Mouse (Mus musculus) midbrain, embryonic 11.5 days (tissue): ENCODE measurements at regions not wholly inside any gene's neighbourhood (a gene's known extent, or its start where the extent isn't known, plus 50 kb on each side); places are given as distances from the start of the nearest gene placed in this dataset.

Source experiments
- ATAC-seq: fragments of 200-750 bp; cut with Nextera tagmentation; 2 replicates; pipeline ENCODE4 v1.8.0; 2017; ENCODE audit warnings: moderate TSS enrichment, moderate library complexity; ENCODE audit not compliant: low FRiP score
- DNase-seq: peaks from one replicate; pipeline ENCODE4 v3.0.0; 2015; ENCODE audit warnings: low spot score; ENCODE audit errors: missing footprints
- H3K27ac ChIP-seq: fragments of 300-500 bp; sonication (generic); 2 replicates; pipeline ENCODE4 v1.5.1; 2014; ENCODE audit warnings: low read depth, low read length
- H3K27me3 ChIP-seq: fragments of 300-500 bp; sonication (generic); 2 replicates; pipeline ENCODE4 v1.6.1; 2014; ENCODE audit warnings: mild to moderate bottlenecking, low read length, moderate library complexity, mixed read lengths; ENCODE audit not compliant: control insufficient read depth, insufficient read depth
- H3K36me3 ChIP-seq: fragments of 300-500 bp; sonication (generic); 2 replicates; pipeline ENCODE4 v1.6.1; 2014; ENCODE audit warnings: mild to moderate bottlenecking, low read length, moderate library complexity, mixed read lengths; ENCODE audit not compliant: control insufficient read depth, insufficient read depth
- H3K4me1 ChIP-seq: fragments of 300-500 bp; sonication (generic); 2 replicates; pipeline ENCODE4 v1.6.1; 2014; ENCODE audit warnings: low read length; ENCODE audit not compliant: control insufficient read depth, insufficient read depth
- H3K4me2 ChIP-seq: fragments of 300-500 bp; sonication (generic); 2 replicates; pipeline ENCODE4 v1.6.1; 2014; ENCODE audit warnings: mild to moderate bottlenecking, moderate library complexity
- H3K4me3 ChIP-seq: fragments of 300-500 bp; sonication (generic); 2 replicates; pipeline ENCODE4 v1.5.1; 2014; ENCODE audit warnings: low read depth, low read length
- H3K9ac ChIP-seq: fragments of 300-500 bp; sonication (generic); 2 replicates; pipeline ENCODE4 v1.6.1; 2014; ENCODE audit warnings: low read length
- H3K9me3 ChIP-seq: fragments of 300-500 bp; sonication (generic); 2 replicates; pipeline ENCODE4 v1.6.1; 2016; ENCODE audit warnings: low read length; ENCODE audit not compliant: control insufficient read depth
- WGBS: fragments of 180-500 bp; shearing (Covaris S2); extraction: QIAGEN DNeasy Blood & Tissue Kit; methylation state at CpG from one replicate; pipeline ENCODE4 v1.1.7; 2014; 5-methylcytosine and 5-hydroxymethylcytosine counted together

DNA sequence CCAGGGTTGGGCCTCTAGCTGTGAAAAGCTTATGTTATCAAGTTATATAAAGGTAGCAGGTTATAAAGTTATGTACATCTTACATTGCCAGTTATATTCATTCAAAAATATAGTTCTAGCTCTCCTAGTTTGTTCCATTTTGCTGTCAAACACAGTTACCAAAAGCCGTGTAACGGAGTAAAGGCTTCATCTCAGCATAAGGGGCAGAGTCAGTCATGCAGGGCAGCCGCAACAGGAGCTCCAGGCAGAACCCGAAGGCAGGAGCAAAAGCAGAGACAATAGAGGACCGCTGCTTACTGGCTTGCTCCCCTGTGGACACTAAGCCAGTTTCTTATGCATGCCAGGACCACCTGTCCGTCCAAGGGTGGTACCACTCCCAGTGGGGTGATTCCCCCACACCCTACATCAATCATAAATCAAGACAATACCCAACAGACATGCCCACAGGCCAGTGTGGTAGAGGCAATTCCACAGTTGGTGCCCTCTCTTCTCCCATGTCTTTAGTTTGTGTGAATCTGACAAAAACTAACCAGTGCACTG is 67.7 kb upstream of the Vamp9 start:
- no peak overlapping the region for H3K9ac ChIP-seq
- 47% methylated on average over 6 of the region's 6 CpGs for WGBS
- no peak for ATAC-seq

GRCm38 (mm10) chr5:99839661-99840060 is 66.4 kb upstream of the Vamp9 start:
- no peak overlapping the region for H3K4me2 ChIP-seq
- H3K9ac ChIP-seq, result no peak overlapping the region
- H3K4me3 ChIP-seq, result no peak overlapping the region
- H3K27ac ChIP-seq, result no peak overlapping the region
- ATAC-seq (no peak), DNase-seq (peak; percentile 57)
- H3K4me1 ChIP-seq, result no peaks in the 10 kb centered on the region
- H3K9me3 ChIP-seq, result no peaks in the 10 kb centered on the region
- H3K27me3 ChIP-seq, result no peaks in the 10 kb centered on the region
- no peaks in the 10 kb centered on the region for H3K36me3 ChIP-seq
- WGBS, result 91% methylated on average over 11 of the region's 11 CpGs

More for the DNA sequence above, 67.7 kb upstream of the Vamp9 start:
- no peaks in the 10 kb centered on the region for H3K36me3 ChIP-seq
- no peaks in the 10 kb centered on the region for H3K9me3 ChIP-seq
- H3K4me2 ChIP-seq, result no peak overlapping the region
- H3K27ac ChIP-seq, result no peak overlapping the region
- H3K4me1 ChIP-seq, result no peaks in the 10 kb centered on the region
- H3K4me3 ChIP-seq, result no peak overlapping the region
- DNase-seq, result peak; percentile 75
- H3K27me3 ChIP-seq, result no peaks in the 10 kb centered on the region

GRCm38 (mm10) chr5:99840884-99841283 is 65.2 kb upstream of the Vamp9 start:
- Histone ChIP-seq H3K4me3 (no peak overlapping the region), H3K36me3 (no peaks in the 10 kb centered on the region), H3K27ac (no peak overlapping the region), H3K27me3 (no peaks in the 10 kb centered on the region), H3K9me3 (no peaks in the 10 kb centered on the region), H3K4me2 (no peak overlapping the region), H3K9ac (no peak overlapping the region), H3K4me1 (no peaks in the 10 kb centered on the region)
- 91% methylated on average over 9 of the region's 9 CpGs for WGBS
- DNase-seq, result no peak
- no peak for ATAC-seq

GRCm38 (mm10) chr5:99845565-99846255 is 60.3 kb upstream of the Vamp9 start:
- Histone ChIP-seq H3K4me2 (no peak overlapping the region), H3K4me3 (no peak overlapping the region), H3K27me3 (no peaks in the 10 kb centered on the region), H3K36me3 (no peaks in the 10 kb centered on the region), H3K9me3 (no peaks in the 10 kb centered on the region), H3K4me1 (no peaks in the 10 kb centered on the region), H3K27ac (no peak overlapping the region), H3K9ac (no peak overlapping the region)
- ATAC-seq (no peak), DNase-seq (peak; percentile 66)
- 77% methylated on average over 11 of the region's 11 CpGs for WGBS

- WGBS, result 87% methylated on average over 17 of the region's 17 CpGs
- Histone ChIP-seq H3K27me3 (no peaks in the 10 kb centered on the region), H3K4me1 (no peaks in the 10 kb centered on the region), H3K4me3 (no peak overlapping the region), H3K27ac (no peak overlapping the region), H3K4me2 (no peak overlapping the region), H3K36me3 (no peaks in the 10 kb centered on the region), H3K9me3 (no peaks in the 10 kb centered on the region), H3K9ac (no peak overlapping the region)
- DNase-seq (no peak), ATAC-seq (no peak)
Measured at GRCm38 (mm10) chr5:99848158-99848988, 57.7 kb upstream of the Vamp9 start.

DNA sequence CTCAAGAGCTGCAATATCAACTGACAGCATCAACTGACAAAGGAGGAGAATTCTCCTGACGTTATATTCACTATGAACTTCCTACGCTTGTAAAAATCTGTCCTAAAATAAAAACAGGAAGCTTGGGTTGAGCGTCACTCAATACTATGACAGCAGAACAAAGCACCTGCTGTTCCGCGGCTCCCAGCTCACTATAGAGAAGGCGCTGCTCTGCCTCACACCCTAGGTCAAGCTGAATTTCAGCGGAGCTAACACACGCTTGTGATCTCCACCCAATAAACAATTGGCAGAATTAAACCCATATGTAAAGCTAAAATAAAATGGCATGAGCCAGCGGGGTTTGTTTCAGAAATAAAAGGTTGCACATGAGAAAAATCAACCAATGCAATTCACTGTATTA is 57.1 kb upstream of the Vamp9 start:
- DNase-seq (no peak), ATAC-seq (no peak)
- no peaks in the 10 kb centered on the region for H3K9me3 ChIP-seq
- H3K27me3 ChIP-seq, result no peaks in the 10 kb centered on the region
- H3K4me1 ChIP-seq, result no peaks in the 10 kb centered on the region
- H3K36me3 ChIP-seq, result no peaks in the 10 kb centered on the region
- no peak overlapping the region for H3K9ac ChIP-seq
- no peak overlapping the region for H3K4me2 ChIP-seq
- H3K27ac ChIP-seq, result no peak overlapping the region
- WGBS, result 68% methylated on average over 9 of the region's 9 CpGs
- H3K4me3 ChIP-seq, result no peak overlapping the region

DNA sequence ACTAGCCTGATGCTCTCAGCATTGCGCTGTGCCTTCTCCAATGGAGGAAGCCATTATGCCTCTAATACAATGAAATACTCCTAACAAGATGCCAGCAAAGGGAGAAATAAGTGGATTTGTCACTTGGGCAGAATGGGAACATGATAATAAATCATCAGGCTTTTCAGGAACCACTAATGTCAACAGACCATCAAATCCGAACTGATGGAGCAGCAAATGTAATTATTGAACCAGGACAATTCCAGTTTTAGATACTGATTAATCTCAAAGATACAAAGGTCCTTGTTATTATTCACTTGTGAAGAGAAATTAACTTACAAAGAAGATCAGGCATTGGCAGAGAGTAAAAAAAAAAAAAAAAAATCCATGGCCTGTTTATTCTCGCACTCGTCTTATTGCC is 53.7 kb upstream of the Vamp9 start:
- Histone ChIP-seq H3K4me1 (no peaks in the 10 kb centered on the region), H3K4me2 (no peak overlapping the region), H3K27ac (no peak overlapping the region), H3K4me3 (no peak overlapping the region), H3K9ac (no peak overlapping the region), H3K9me3 (no peaks in the 10 kb centered on the region), H3K36me3 (no peaks in the 10 kb centered on the region), H3K27me3 (no peaks in the 10 kb centered on the region)
- DNase-seq, result no peak
- WGBS, result 71% methylated on average over 4 of the region's 4 CpGs
- no peak for ATAC-seq
